Mouse (Mus musculus): ENCODE data around the gene Ston1. TPM values are rescaled to one million over a fixed set of nuclear protein-coding genes. Genes with fewer than 3 reads are reported as not detected.
A peak's percentile ranks its signal among the peaks of the same experiment; 100 is the strongest.

The Ston1 gene
- polyA plus RNA-seq, 1 experiment = 9.3 TPM

DNA sequence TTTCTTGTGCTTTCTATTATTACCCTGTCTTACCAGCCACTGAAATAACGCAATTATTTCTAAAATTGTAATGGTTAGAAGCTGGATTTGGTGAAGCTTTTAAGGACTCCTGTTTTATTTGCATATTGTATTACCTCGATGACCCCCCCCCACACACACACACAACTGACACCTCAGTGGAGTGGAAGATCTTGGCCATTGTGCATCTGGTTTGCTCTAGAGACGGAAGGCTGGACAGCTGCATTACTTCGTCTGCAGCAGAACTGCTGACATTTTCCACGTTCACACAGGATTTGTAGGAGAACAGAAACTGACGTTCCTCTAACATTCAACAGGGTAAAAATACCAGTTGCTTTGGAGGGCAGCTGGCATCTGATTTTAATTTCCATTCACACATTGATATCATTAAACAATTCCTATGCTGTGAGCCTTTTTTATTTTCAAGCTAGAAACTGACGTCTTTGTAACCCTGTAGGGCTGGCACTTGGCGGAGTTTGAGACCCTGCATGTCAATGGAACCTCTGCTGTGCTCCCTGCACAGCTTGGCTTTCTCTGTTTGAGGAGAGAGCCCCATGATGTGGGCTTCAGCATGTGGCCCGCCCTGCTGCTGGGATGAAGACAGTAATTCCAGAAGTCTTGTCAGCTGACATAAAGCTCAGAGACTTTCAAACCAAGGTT is 99.3 kb downstream of the Ston1 start:
- TF ChIP-seq CTCF (IDR thresholded peaks at IDR 0.05; ENCODE audit: extremely low read depth, insufficient read depth, insufficient read length, insufficient replicate concordance) (no peak), POLR2A (IDR thresholded peaks at IDR 0.05; ENCODE audit: low read depth, low read length) (no peak)
- DNase-seq (ENCODE audit: low read depth in 1 of 2, low spot score in 2 of 2) = no peak
- Histone ChIP-seq H3K27me3 (ENCODE audit: control insufficient read depth, insufficient read depth, low read length) (no peaks in the 10 kb centered on the region), H3K27ac (ENCODE audit: insufficient read depth, low read length) (no peak overlapping the region), H3K4me3 (ENCODE audit: extremely low read depth, insufficient read depth, insufficient read length) (no peak overlapping the region), H3K4me1 (ENCODE audit: control insufficient read depth, insufficient read depth, insufficient read length) (peaks cover 4% of the 10 kb centered on the region; the same call in 1 of the 2 replicates), H3K36me3 (ENCODE audit: control insufficient read depth, insufficient read depth, low read length) (no peaks in the 10 kb centered on the region)
- 87% methylated on average over 9 of the region's 9 CpGs for WGBS

DNA sequence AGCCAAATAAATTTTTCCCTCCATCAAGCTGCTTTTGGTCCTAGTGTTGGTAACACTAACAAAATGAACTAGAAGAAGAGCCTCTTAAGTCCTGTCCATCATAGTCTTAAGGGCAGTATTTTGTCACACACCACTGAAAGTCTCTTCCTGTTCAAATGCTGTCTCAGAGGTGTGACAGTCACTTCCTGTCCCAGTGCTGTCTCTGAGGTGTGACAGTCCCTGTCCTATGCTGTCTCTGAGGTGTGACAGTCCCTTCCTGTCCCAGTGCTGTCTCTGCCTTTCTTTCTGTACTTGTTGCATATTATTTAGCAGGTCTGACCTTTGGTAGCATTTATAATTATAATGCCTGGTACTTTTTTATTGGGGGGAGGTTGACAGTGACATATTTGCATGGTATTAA is 103.4 kb downstream of the Ston1 start:
- Histone ChIP-seq H3K4me1 (ENCODE audit: control insufficient read depth, insufficient read depth, insufficient read length) (peaks cover 4% of the 10 kb centered on the region; the same call in 1 of the 2 replicates), H3K36me3 (ENCODE audit: control insufficient read depth, insufficient read depth, low read length) (no peaks in the 10 kb centered on the region), H3K27me3 (ENCODE audit: control insufficient read depth, insufficient read depth, low read length) (no peaks in the 10 kb centered on the region), H3K27ac (ENCODE audit: insufficient read depth, low read length) (peak overlapping the region; percentile 49; the same call in 1 of the 2 replicates), H3K4me3 (ENCODE audit: extremely low read depth, insufficient read depth, insufficient read length) (no peak overlapping the region)
- TF ChIP-seq CTCF (IDR thresholded peaks at IDR 0.05; ENCODE audit: extremely low read depth, insufficient read depth, insufficient read length, insufficient replicate concordance) = no peak
- no peak for TF ChIP-seq POLR2A (IDR thresholded peaks at IDR 0.05; ENCODE audit: low read depth, low read length)
- DNase-seq (ENCODE audit: low read depth in 1 of 2, low spot score in 2 of 2) = peak in 1 of 2 experiments; percentile 19

GRCm38 (mm10) chr17:88702345-88702744 is 104.9 kb downstream of the Ston1 start:
- no peaks in the 10 kb centered on the region for H3K36me3 ChIP-seq (ENCODE audit: control insufficient read depth, insufficient read depth, low read length)
- WGBS = 51% methylated on average over 6 of the region's 6 CpGs
- DNase-seq (ENCODE audit: low read depth in 1 of 2, low spot score in 2 of 2) = no peak
- H3K27ac ChIP-seq (ENCODE audit: insufficient read depth, low read length) = no peak overlapping the region
- H3K4me3 ChIP-seq (ENCODE audit: extremely low read depth, insufficient read depth, insufficient read length) = no peak overlapping the region
- TF ChIP-seq CTCF (IDR thresholded peaks at IDR 0.05; ENCODE audit: extremely low read depth, insufficient read depth, insufficient read length, insufficient replicate concordance) (no peak), POLR2A (IDR thresholded peaks at IDR 0.05; ENCODE audit: low read depth, low read length) (no peak)
- no peaks in the 10 kb centered on the region for H3K27me3 ChIP-seq (ENCODE audit: control insufficient read depth, insufficient read depth, low read length)
- H3K4me1 ChIP-seq (ENCODE audit: control insufficient read depth, insufficient read depth, insufficient read length) = peaks cover 4% of the 10 kb centered on the region; the same call in 1 of the 2 replicates

DNA sequence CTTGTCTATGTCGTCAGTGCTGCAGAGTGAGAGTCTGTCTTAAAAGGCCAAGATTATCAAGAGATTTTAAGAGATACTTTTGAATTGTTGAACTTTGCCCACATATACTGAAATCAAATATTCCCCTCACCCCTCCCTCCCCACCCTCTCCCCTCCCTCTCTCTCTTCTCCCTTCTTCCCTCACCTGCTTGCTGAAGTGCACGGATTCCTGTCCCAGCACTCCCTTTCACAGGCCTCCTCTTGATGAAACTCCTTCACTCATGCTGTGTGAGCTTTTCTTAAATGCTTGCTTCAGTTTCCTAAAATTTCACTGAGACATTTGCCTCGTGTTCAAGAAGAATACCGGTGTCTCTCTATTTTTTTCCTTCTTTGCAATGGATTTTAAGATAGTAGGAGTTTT is 105.6 kb downstream of the Ston1 start:
- Histone ChIP-seq H3K4me1 (ENCODE audit: control insufficient read depth, insufficient read depth, insufficient read length) (peaks cover 4% of the 10 kb centered on the region; the same call in 1 of the 2 replicates), H3K36me3 (ENCODE audit: control insufficient read depth, insufficient read depth, low read length) (no peaks in the 10 kb centered on the region), H3K27ac (ENCODE audit: insufficient read depth, low read length) (no peak overlapping the region), H3K27me3 (ENCODE audit: control insufficient read depth, insufficient read depth, low read length) (no peaks in the 10 kb centered on the region), H3K4me3 (ENCODE audit: extremely low read depth, insufficient read depth, insufficient read length) (no peak overlapping the region)
- TF ChIP-seq POLR2A (IDR thresholded peaks at IDR 0.05; ENCODE audit: low read depth, low read length) (no peak), CTCF (IDR thresholded peaks at IDR 0.05; ENCODE audit: extremely low read depth, insufficient read depth, insufficient read length, insufficient replicate concordance) (no peak)
- DNase-seq (ENCODE audit: low read depth in 1 of 2, low spot score in 2 of 2) = no peak
- 56% methylated on average over 4 of the region's 4 CpGs for WGBS

GRCm38 (mm10) chr17:88706231-88706649 is 108.8 kb downstream of the Ston1 start:
- no peak overlapping the region for H3K4me3 ChIP-seq (ENCODE audit: extremely low read depth, insufficient read depth, insufficient read length)
- H3K27me3 ChIP-seq (ENCODE audit: control insufficient read depth, insufficient read depth, low read length) = no peaks in the 10 kb centered on the region
- H3K36me3 ChIP-seq (ENCODE audit: control insufficient read depth, insufficient read depth, low read length) = no peaks in the 10 kb centered on the region
- WGBS = 81% methylated on average over 8 of the region's 8 CpGs
- H3K27ac ChIP-seq (ENCODE audit: insufficient read depth, low read length) = no peak overlapping the region
- H3K4me1 ChIP-seq (ENCODE audit: control insufficient read depth, insufficient read depth, insufficient read length) = no peaks in the 10 kb centered on the region; the same call in 1 of the 2 replicates
- TF ChIP-seq POLR2A (IDR thresholded peaks at IDR 0.05; ENCODE audit: low read depth, low read length) = no peak
- no peak for DNase-seq (ENCODE audit: low read depth in 1 of 2, low spot score in 2 of 2)

Other genes starting within 250 kb of the Ston1 start
- 5.3 and 7.0 TPM in 2 replicates for gene Foxn2, start 157.0 kb upstream of the Ston1 start, polyA plus RNA-seq (2012; rRNA removed)
- 27.4 and 28.5 TPM in 2 replicates for gene Ppp1r21, start 67.6 kb upstream of the Ston1 start, polyA plus RNA-seq (2012; rRNA removed)
- gene Gtf2a1l, start 71.0 kb downstream of the Ston1 start, polyA plus RNA-seq (2012; rRNA removed) = not detected in 2 replicates
- gene Lhcgr, start 194.3 kb downstream of the Ston1 start, polyA plus RNA-seq (2012; rRNA removed) = 0.01 and 0.13 TPM in 2 replicates

Data from spleen, adult 2 months (tissue).